Mouse (Mus musculus) myocyte (in vitro differentiated cells): ENCODE data around the gene Galnt14. TPM values are rescaled to one million over a fixed set of nuclear protein-coding genes. Genes with fewer than 3 reads are reported as not detected.

Experiments
- H3K27me3 ChIP-seq: one replicate; pipeline ENCODE4 v1.6.1; 2011; ENCODE audit not compliant: control insufficient read depth, insufficient read depth, insufficient read length
- H3K36me3 ChIP-seq: one replicate; pipeline ENCODE4 v1.6.1; 2011; ENCODE audit not compliant: control insufficient read depth, insufficient read depth
- H3K4me2 ChIP-seq: one replicate; pipeline ENCODE4 v1.6.1; 2011; ENCODE audit warnings: low read depth, control low read depth
- H3K4me3 ChIP-seq: one replicate; pipeline ENCODE4 v1.5.1; 2011; ENCODE audit warnings: mild to moderate bottlenecking, control low read depth, moderate library complexity
- H3K79me2 ChIP-seq: one replicate; pipeline ENCODE4 v1.6.1; 2011; ENCODE audit not compliant: control insufficient read depth, insufficient read depth
- H3ac ChIP-seq: one replicate; pipeline ENCODE4 v1.6.1; 2011; ENCODE audit not compliant: control insufficient read depth, insufficient read length
- CEBPB ChIP-seq: IDR thresholded peaks from 2 replicates; pipeline ENCODE4 v1.6.1; 2011; ENCODE audit warnings: mild to moderate bottlenecking, moderate library complexity; ENCODE audit not compliant: poor library complexity, insufficient read depth, severe bottlenecking
- E2F4 ChIP-seq: IDR thresholded peaks from one replicate; pipeline ENCODE4 v1.6.1; 2011; ENCODE audit warnings: mild to moderate bottlenecking, control low read depth, moderate library complexity; ENCODE audit not compliant: insufficient read depth
- MAX ChIP-seq: IDR thresholded peaks from one replicate; pipeline ENCODE4 v1.6.1; 2011; ENCODE audit warnings: low read depth, mild to moderate bottlenecking, control low read depth
- MYOD1 ChIP-seq, 3 experiments: IDR thresholded peaks; one replicate each; pipeline ENCODE4 v1.6.1; 2011; ENCODE audit warnings: control low read depth in 2 of 3, low read depth in 2 of 3, mild to moderate bottlenecking in 2 of 3, moderate library complexity in 1 of 3; ENCODE audit not compliant: insufficient read length in 2 of 3, control insufficient read depth in 1 of 3
- MYOG ChIP-seq, 3 experiments: IDR thresholded peaks; one replicate each; pipeline ENCODE4 v1.6.1; 2011; ENCODE audit warnings: control low read depth in 2 of 3, low read depth in 2 of 3, mild to moderate bottlenecking in 2 of 3; ENCODE audit not compliant: insufficient read length in 2 of 3, control insufficient read depth in 1 of 3, insufficient read depth in 1 of 3
- POLR2A ChIP-seq: IDR thresholded peaks from one replicate; pipeline ENCODE4 v1.6.1; 2011; ENCODE audit warnings: low read depth, mild to moderate bottlenecking, control low read depth, moderate library complexity; ENCODE audit not compliant: insufficient read length
- POLR2AphosphoS2 ChIP-seq: IDR thresholded peaks from one replicate; pipeline ENCODE4 v1.6.1; 2011; ENCODE audit warnings: low read depth, control low read depth; ENCODE audit not compliant: insufficient read length
- REST ChIP-seq: IDR thresholded peaks from one replicate; pipeline ENCODE4 v1.6.1; 2011; ENCODE audit warnings: mild to moderate bottlenecking, control low read depth, moderate library complexity; ENCODE audit not compliant: insufficient read depth, insufficient read length
- SRF ChIP-seq: IDR thresholded peaks from one replicate; pipeline ENCODE4 v1.6.1; 2011; ENCODE audit warnings: low read depth; ENCODE audit not compliant: control insufficient read depth, insufficient read length
- TCF12 ChIP-seq: IDR thresholded peaks from one replicate; pipeline ENCODE4 v1.6.1; 2011; ENCODE audit warnings: mild to moderate bottlenecking, control low read depth; ENCODE audit not compliant: poor library complexity, insufficient read depth, severe bottlenecking
- TCF3 ChIP-seq: IDR thresholded peaks from one replicate; pipeline ENCODE4 v1.6.1; 2011; ENCODE audit warnings: low read depth, control low read depth; ENCODE audit not compliant: insufficient read length
- USF1 ChIP-seq: IDR thresholded peaks from one replicate; pipeline ENCODE4 v1.6.1; 2011; ENCODE audit warnings: low read depth, mild to moderate bottlenecking, control low read depth, moderate library complexity
- polyA plus RNA-seq: library from polyadenylated mRNA; unstranded; fragments of >200 nt; fragmentation: generic; extraction: Trizol; gene quantifications from one replicate; pipeline ENCODE4 v1.2.1, GENCODE M21; 2012; ENCODE audit warnings: missing spikeins

Galnt14 gene
- polyA plus RNA-seq, 1 experiment: not detected

DNA sequence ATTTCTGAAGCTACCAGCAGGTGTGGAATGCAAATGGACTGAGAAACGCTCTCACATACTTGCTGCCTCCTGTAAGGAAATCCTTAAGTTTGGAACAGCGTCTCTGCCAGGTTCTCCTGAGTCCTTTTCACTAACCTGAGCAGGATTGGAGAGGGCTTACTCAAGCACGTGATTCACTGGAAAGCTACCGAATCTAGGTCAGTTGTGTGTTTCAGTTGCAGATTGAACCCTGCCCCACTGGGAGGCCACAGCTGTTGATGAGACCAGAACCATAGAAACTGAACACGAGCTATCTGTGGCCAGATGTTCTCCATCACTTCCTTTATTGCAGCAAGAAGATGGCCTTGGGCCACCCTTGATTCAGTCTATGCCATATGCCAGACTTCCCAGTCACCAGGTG, 38.3 kb downstream of the Galnt14 start:
- H3K79me2 ChIP-seq: no peaks in the 10 kb centered on the region
- H3K4me3 ChIP-seq: no peak overlapping the region
- TF ChIP-seq POLR2A (no peak), REST (no peak), MAX (no peak), CEBPB (no peak)
- H3K4me2 ChIP-seq: no peak overlapping the region
- H3K36me3 ChIP-seq: no peaks in the 10 kb centered on the region
- no peak overlapping the region for H3ac ChIP-seq
- H3K27me3 ChIP-seq: no peaks in the 10 kb centered on the region

DNA sequence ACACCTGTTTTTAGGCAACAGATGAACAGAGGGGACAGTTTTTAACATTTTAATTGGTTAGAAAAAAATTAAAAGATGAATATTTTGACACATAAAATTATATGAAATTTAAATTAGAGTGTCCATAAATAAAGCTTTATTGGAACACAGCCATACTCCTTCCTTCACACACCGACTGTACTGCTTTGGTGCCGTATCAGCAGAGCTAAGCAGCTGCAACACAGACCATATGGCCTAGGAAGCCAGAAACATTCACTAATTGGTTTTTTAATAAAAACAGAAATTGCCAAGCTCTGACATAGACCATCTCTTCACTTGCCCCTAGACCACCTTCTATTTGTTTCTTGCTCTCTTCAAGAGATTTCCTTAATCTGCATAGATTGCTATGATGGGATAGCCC, 40.2 kb downstream of the Galnt14 start:
- Histone ChIP-seq H3K4me2 (no peak overlapping the region), H3K4me3 (no peak overlapping the region), H3K36me3 (no peaks in the 10 kb centered on the region), H3K79me2 (no peaks in the 10 kb centered on the region), H3K27me3 (no peaks in the 10 kb centered on the region), H3ac (no peak overlapping the region)
- TF ChIP-seq POLR2AphosphoS2 (no peak), TCF12 (no peak), POLR2A (no peak), TCF3 (no peak), REST (no peak), CEBPB (no peak), MYOG (IDR thresholded peaks at IDR 0.05; ENCODE audit: control insufficient read depth in 1 of 3, insufficient read depth in 1 of 3, insufficient read length in 2 of 3, low read depth in 2 of 3) (no peak)

DNA sequence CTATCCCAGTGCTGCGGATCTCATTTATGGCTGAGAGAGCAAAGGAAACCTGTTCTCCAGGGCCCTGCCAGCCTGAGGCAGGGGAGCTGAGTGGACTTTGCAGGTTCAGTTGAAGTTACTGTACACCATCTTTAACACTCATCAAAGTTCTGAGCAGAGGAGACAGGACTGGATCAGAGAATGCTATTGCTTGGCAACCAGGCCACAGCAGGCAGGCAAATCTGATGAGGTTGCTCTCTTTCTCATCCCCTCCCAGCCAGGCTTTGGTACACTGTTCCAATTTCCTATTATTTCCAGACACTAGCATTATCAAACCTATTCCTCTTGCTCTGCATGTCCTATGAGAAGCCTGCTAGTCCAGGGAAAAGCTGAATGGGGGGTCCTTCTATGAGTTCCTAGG, 41.3 kb downstream of the Galnt14 start:
- no peak overlapping the region for H3K4me2 ChIP-seq
- H3K4me3 ChIP-seq: no peak overlapping the region
- no peaks in the 10 kb centered on the region for H3K79me2 ChIP-seq
- H3K36me3 ChIP-seq: no peaks in the 10 kb centered on the region
- H3ac ChIP-seq: no peak overlapping the region
- H3K27me3 ChIP-seq: no peaks in the 10 kb centered on the region
- TF ChIP-seq E2F4: no peak
- TF ChIP-seq TCF3: no peak
- no peak for TF ChIP-seq MYOD1 (IDR thresholded peaks at IDR 0.05; ENCODE audit: control insufficient read depth in 1 of 3, insufficient read length in 2 of 3, low read depth in 2 of 3)
- TF ChIP-seq POLR2A: no peak
- no peak for TF ChIP-seq TCF12
- no peak for TF ChIP-seq USF1
- no peak for TF ChIP-seq REST
- no peak for TF ChIP-seq CEBPB
- TF ChIP-seq MYOG (IDR thresholded peaks at IDR 0.05; ENCODE audit: control insufficient read depth in 1 of 3, insufficient read depth in 1 of 3, insufficient read length in 2 of 3, low read depth in 2 of 3): no peak
- no peak for TF ChIP-seq MAX
- TF ChIP-seq SRF: no peak
- TF ChIP-seq POLR2AphosphoS2: no peak

DNA sequence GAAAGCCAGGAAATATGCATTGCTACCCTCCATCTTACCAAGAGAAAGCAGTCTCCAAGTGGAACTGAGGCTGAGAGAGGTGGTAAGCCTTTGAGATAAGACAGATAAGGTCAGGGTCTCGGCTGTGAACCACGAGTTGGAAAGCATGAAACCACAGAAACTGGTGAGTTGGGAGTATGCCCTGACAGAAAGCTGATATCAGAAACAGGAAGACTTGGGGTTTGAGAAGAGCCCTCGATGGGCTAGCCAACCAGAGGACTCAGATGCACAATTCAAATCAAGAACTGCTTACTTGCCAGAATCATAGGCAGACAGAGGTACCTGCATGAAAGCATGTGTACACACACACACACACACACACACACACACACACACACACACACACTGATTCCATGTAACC, 47.0 kb downstream of the Galnt14 start:
- no peak overlapping the region for H3K4me3 ChIP-seq
- no peaks in the 10 kb centered on the region for H3K79me2 ChIP-seq
- H3K36me3 ChIP-seq: no peaks in the 10 kb centered on the region
- no peak overlapping the region for H3ac ChIP-seq
- TF ChIP-seq TCF3: no peak
- TF ChIP-seq MYOD1 (IDR thresholded peaks at IDR 0.05; ENCODE audit: control insufficient read depth in 1 of 3, insufficient read length in 2 of 3, low read depth in 2 of 3): no peak
- no peak for TF ChIP-seq MAX
- no peak for TF ChIP-seq REST
- TF ChIP-seq CEBPB: no peak
- no peak for TF ChIP-seq MYOG (IDR thresholded peaks at IDR 0.05; ENCODE audit: control insufficient read depth in 1 of 3, insufficient read depth in 1 of 3, insufficient read length in 2 of 3, low read depth in 2 of 3)
- TF ChIP-seq POLR2A: no peak
- TF ChIP-seq SRF: no peak
- no peak for TF ChIP-seq TCF12
- TF ChIP-seq POLR2AphosphoS2: no peak
- no peak overlapping the region for H3K4me2 ChIP-seq
- no peaks in the 10 kb centered on the region for H3K27me3 ChIP-seq

DNA sequence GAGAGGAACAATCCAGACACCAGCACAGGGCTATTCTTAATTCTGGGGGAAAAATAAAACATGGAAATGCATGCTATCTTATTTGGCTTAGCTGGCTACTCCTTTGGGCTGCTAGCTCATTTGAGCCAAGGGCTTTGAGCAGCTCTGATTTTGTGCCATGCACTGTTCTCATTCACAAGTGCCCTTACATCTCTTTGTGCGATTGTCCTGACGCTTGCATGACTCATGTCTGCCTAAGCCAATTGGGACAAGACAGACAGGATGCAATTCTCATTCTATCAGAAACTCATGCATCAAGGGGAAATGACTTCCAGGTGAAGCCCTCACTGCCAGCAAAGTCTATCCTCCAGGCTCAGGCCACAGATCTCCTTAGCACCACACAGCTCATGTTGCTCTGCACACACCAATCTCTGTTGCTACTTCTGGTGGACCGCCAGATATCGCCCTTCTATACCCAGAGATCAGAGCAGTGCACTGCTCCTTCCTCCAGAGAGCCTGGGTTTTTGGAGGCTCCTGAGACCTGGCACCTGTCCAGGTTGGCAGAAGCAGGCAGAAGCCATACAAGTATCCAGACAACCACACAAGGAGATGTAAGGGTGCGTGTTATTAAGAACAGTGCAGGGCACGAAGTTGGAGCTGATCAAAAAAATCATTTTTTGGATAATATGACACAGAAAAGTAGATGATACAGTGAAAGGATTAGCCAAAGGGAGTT, 51.4 kb downstream of the Galnt14 start:
- Histone ChIP-seq H3K4me2 (no peak overlapping the region), H3K79me2 (no peaks in the 10 kb centered on the region), H3ac (no peak overlapping the region), H3K4me3 (no peak overlapping the region), H3K36me3 (no peaks in the 10 kb centered on the region), H3K27me3 (no peaks in the 10 kb centered on the region)
- no peak for TF ChIP-seq TCF12
